13 mouse cellular contexts compared by ENCODE assay signal in genomic region chr17:37047981-37048380, GRCm38 (mm10). TPM values are rescaled to one million over a fixed set of nuclear protein-coding genes. Genes with fewer than 3 reads are reported as not detected.
DNase-seq lines count a peak whose midpoint lies in the region; ATAC-seq lines count a peak whose summit lies in the region.
"Had no signal": no experiment of that assay in that cellular context is flagged by ENCODE, and none has a peak within 500 bp of the region (broad histone marks: within the 10 kb centered on the region; RNA-seq: fewer than 3 reads in every experiment).

No protein-coding gene starts in this region.

- ATAC-seq in forebrain, embryonic 12.5 days (ENCODE audit: low FRiP score): no peak
- no peak for ATAC-seq in forebrain, embryonic 11.5 days (replicated peaks; ENCODE audit: low FRiP score)
- 0 out of 2 replicates have a peak, but pooled peaks have one; percentile 10 for ATAC-seq in common myeloid progenitor, adult 5-6 weeks (replicated peaks; ENCODE audit: low read depth, poor library complexity, severe bottlenecking)
- 0 out of 2 replicates have a peak, but pooled peaks have one; percentile 12 for ATAC-seq in megakaryocyte progenitor cell, adult 5-6 weeks (replicated peaks; ENCODE audit: poor library complexity)
- ATAC-seq: intestine, embryonic 16.5 days had no signal

- H3K27ac ChIP-seq in forebrain, embryonic 12.5 days: no peak overlapping the region
- H3K27ac ChIP-seq in forebrain, embryonic 11.5 days (ENCODE audit: low read depth, low read length): no peak overlapping the region
- H3K27ac ChIP-seq: stomach, embryonic 15.5 days had no signal

- H3K27me3 ChIP-seq in forebrain, embryonic 12.5 days: peaks cover 12% of the 10 kb centered on the region
- H3K27me3 ChIP-seq in forebrain, embryonic 11.5 days (ENCODE audit: control insufficient read depth, insufficient read depth, low read length): peaks cover 10% of the 10 kb centered on the region
- H3K27me3 ChIP-seq: stomach, embryonic 15.5 days had no signal

- peaks cover 51% of the 10 kb centered on the region for H3K4me1 ChIP-seq in forebrain, embryonic 12.5 days
- peaks cover 19% of the 10 kb centered on the region for H3K4me1 ChIP-seq in forebrain, embryonic 11.5 days (replicated peaks; ENCODE audit: control insufficient read depth, insufficient read depth, low read length)

- H3K9ac ChIP-seq in forebrain, embryonic 12.5 days: no peak overlapping the region
- no peak overlapping the region for H3K9ac ChIP-seq in forebrain, embryonic 11.5 days (ENCODE audit: low read length)
- H3K9ac ChIP-seq: stomach, embryonic 15.5 days had no signal

- peak overlapping the region; percentile 86; the same call in 1 of the 2 replicates for H3K4me3 ChIP-seq in forebrain, embryonic 12.5 days (replicated peaks)
- no peak overlapping the region for H3K4me3 ChIP-seq in forebrain, embryonic 11.5 days (ENCODE audit: low read depth, low read length)

- no peaks in the 10 kb centered on the region for H3K36me3 ChIP-seq in forebrain, embryonic 12.5 days (replicated peaks)
- H3K36me3 ChIP-seq in forebrain, embryonic 11.5 days (ENCODE audit: control insufficient read depth, insufficient read depth, low read length): no peaks in the 10 kb centered on the region
- H3K36me3 ChIP-seq: stomach, embryonic 15.5 days had no signal

- DNase-seq in forebrain, embryonic 11.5 days (ENCODE audit: low spot score): no peak
- peak; percentile 63 for DNase-seq in 416B (ENCODE audit: low read depth)
- no peak for DNase-seq in urinary bladder, postnatal 4 days (ENCODE audit: low spot score in 2 of 2)
- no peak for DNase-seq in right cerebral cortex, postnatal 36 days (ENCODE audit: low spot score in 2 of 2)
- no peak for DNase-seq in gastrocnemius, adult 18-20 months (ENCODE audit: low spot score)

- 40% methylated on average over 3 of the region's 3 CpGs for WGBS in forebrain, embryonic 12.5 days
- 40% methylated on average over 3 of the region's 3 CpGs for WGBS in forebrain, embryonic 11.5 days

- H3K9me3 ChIP-seq in forebrain, embryonic 12.5 days: no peaks in the 10 kb centered on the region
- no peaks in the 10 kb centered on the region for H3K9me3 ChIP-seq in forebrain, embryonic 11.5 days (ENCODE audit: control insufficient read depth, low read length)
- H3K9me3 ChIP-seq: G1E; stomach, embryonic 15.5 days had no signal

- H3K4me2 ChIP-seq in forebrain, embryonic 12.5 days: peak overlapping the region; percentile 88
- no peak overlapping the region for H3K4me2 ChIP-seq in forebrain, embryonic 11.5 days (ENCODE audit: low read depth, low read length, severe bottlenecking)

RNA-seq across cellular contexts. Expression of gene Gabbr1, which starts 2.2 kb away (rescaled TPM):
- 31.7 and 32.6 TPM in 2 replicates for polyA plus RNA-seq in forebrain, embryonic 12.5 days (2016; fragmentation: Nextera tagmentation; extraction: Ambion mirVana)
- 19.7 and 21.8 TPM in 2 replicates for polyA plus RNA-seq in forebrain, embryonic 11.5 days (2014; fragmentation: Nextera tagmentation; extraction: Ambion mirVana)
- total RNA-seq in common myeloid progenitor, adult 5-6 weeks (2017): 1.3 and 3.5 TPM in 2 replicates
- 2.6 and 4.3 TPM in 2 replicates for total RNA-seq in megakaryocyte progenitor cell, adult 5-6 weeks (2015)
- total RNA-seq in megakaryocyte progenitor cell, adult 5-6 weeks (2017): 0.25 and 0.91 TPM in 2 replicates
- 1 to 10 TPM; 5.5 to 8.2 TPM for total RNA-seq in gastrocnemius, adult 18-20 months (2021)

RNA-seq across cellular contexts. Expression of gene Mog, which starts 24.8 kb away (rescaled TPM):
- polyA plus RNA-seq in forebrain, embryonic 12.5 days (2016; fragmentation: Nextera tagmentation; extraction: Ambion mirVana): 1.1 and 1.2 TPM in 2 replicates
- polyA plus RNA-seq in forebrain, embryonic 11.5 days (2014; fragmentation: Nextera tagmentation; extraction: Ambion mirVana): 0.39 TPM in 1 of 2 replicates, not detected in the other
- total RNA-seq in common myeloid progenitor, adult 5-6 weeks (2017): not detected in 2 replicates
- total RNA-seq in megakaryocyte progenitor cell, adult 5-6 weeks (2015): not detected in 2 replicates
- not detected in 2 replicates for total RNA-seq in megakaryocyte progenitor cell, adult 5-6 weeks (2017)
- not detected for total RNA-seq in gastrocnemius, adult 18-20 months (2021)
- total RNA-seq: monocyte, adult 5-6 weeks had no signal
- polyA plus RNA-seq: G1E; intestine, embryonic 16.5 days had no signal

RNA-seq across cellular contexts. Expression of gene Olfr90, which starts 40.3 kb away (rescaled TPM):
- 0.06 and 0.15 TPM in 2 replicates for polyA plus RNA-seq in forebrain, embryonic 12.5 days (2016; fragmentation: Nextera tagmentation; extraction: Ambion mirVana)
- not detected in 2 replicates for polyA plus RNA-seq in forebrain, embryonic 11.5 days (2014; fragmentation: Nextera tagmentation; extraction: Ambion mirVana)
- not detected in 2 replicates for total RNA-seq in common myeloid progenitor, adult 5-6 weeks (2017)
- total RNA-seq in megakaryocyte progenitor cell, adult 5-6 weeks (2015): not detected in 2 replicates
- not detected in 2 replicates for total RNA-seq in megakaryocyte progenitor cell, adult 5-6 weeks (2017)
- not detected for total RNA-seq in gastrocnemius, adult 18-20 months (2021)
- total RNA-seq: monocyte, adult 5-6 weeks had no signal
- polyA plus RNA-seq: G1E; intestine, embryonic 16.5 days; limb, embryonic 11.5 days; stomach, embryonic 15.5 days had no signal

RNA-seq across cellular contexts. Expression of gene Zfp57, which starts 47.0 kb away (rescaled TPM):
- polyA plus RNA-seq in forebrain, embryonic 12.5 days (2016; fragmentation: Nextera tagmentation; extraction: Ambion mirVana): 193 and 197 TPM in 2 replicates
- 130 and 142 TPM in 2 replicates for polyA plus RNA-seq in forebrain, embryonic 11.5 days (2014; fragmentation: Nextera tagmentation; extraction: Ambion mirVana)
- total RNA-seq in common myeloid progenitor, adult 5-6 weeks (2017): 1.1 and 2.9 TPM in 2 replicates
- total RNA-seq in megakaryocyte progenitor cell, adult 5-6 weeks (2015): 0.22 TPM in 1 of 2 replicates, not detected in the other
- total RNA-seq in megakaryocyte progenitor cell, adult 5-6 weeks (2017): 0.25 TPM in 1 of 2 replicates, not detected in the other
- total RNA-seq in gastrocnemius, adult 18-20 months (2021): not detected
- total RNA-seq: monocyte, adult 5-6 weeks had no signal
- polyA plus RNA-seq: G1E had no signal

RNA-seq across cellular contexts. Expression of gene Olfr91, which starts 50.1 kb away (rescaled TPM):
- polyA plus RNA-seq in forebrain, embryonic 12.5 days (2016; fragmentation: Nextera tagmentation; extraction: Ambion mirVana): not detected in 2 replicates
- 0.13 TPM in 2 replicates for polyA plus RNA-seq in forebrain, embryonic 11.5 days (2014; fragmentation: Nextera tagmentation; extraction: Ambion mirVana)
- total RNA-seq in common myeloid progenitor, adult 5-6 weeks (2017): not detected in 2 replicates
- not detected in 2 replicates for total RNA-seq in megakaryocyte progenitor cell, adult 5-6 weeks (2015)
- not detected in 2 replicates for total RNA-seq in megakaryocyte progenitor cell, adult 5-6 weeks (2017)
- not detected for total RNA-seq in gastrocnemius, adult 18-20 months (2021)
- total RNA-seq: monocyte, adult 5-6 weeks had no signal
- polyA plus RNA-seq: G1E; intestine, embryonic 16.5 days; limb, embryonic 11.5 days; stomach, embryonic 15.5 days had no signal

Comparison
In these comparisons a context has a peak if more than half of its experiments do, and no peak if none do; other contexts are left out.
1. ATAC-seq: peak in common myeloid progenitor, adult 5-6 weeks (single experiment) and megakaryocyte progenitor cell, adult 5-6 weeks (single experiment); none in forebrain, embryonic 12.5 days (single experiment) and forebrain, embryonic 11.5 days (single experiment).